Mouse (Mus musculus) lung, embryonic 14.5 days (tissue): ENCODE results near the gene Cela1. TPM values are rescaled to one million over a fixed set of nuclear protein-coding genes. Genes with fewer than 3 reads are reported as not detected.
A peak's percentile ranks its signal among the peaks of the same experiment; 100 is the strongest.

ENCODE experiments used
- ATAC-seq: fragments of 200-750 bp; cut with Nextera tagmentation; 2 replicates; pipeline ENCODE4 v1.8.0; 2017; ENCODE audit warnings: mild to moderate bottlenecking, moderate TSS enrichment, moderate library complexity; ENCODE audit not compliant: insufficient read depth
- DNase-seq: peaks from one replicate; pipeline ENCODE4 v3.0.0-alpha.2; 2015
- H3K27ac ChIP-seq: fragments of 300-500 bp; sonication (generic); 2 replicates; pipeline ENCODE4 v1.5.1; 2014; ENCODE audit warnings: low read depth, mild to moderate bottlenecking, moderate library complexity
- H3K27me3 ChIP-seq: fragments of 300-500 bp; sonication (generic); 2 replicates; pipeline ENCODE4 v1.6.1; 2014; ENCODE audit warnings: low read length, control low read depth; ENCODE audit not compliant: insufficient read depth
- H3K36me3 ChIP-seq: fragments of 300-500 bp; sonication (generic); 2 replicates; pipeline ENCODE4 v1.6.1; 2014; ENCODE audit warnings: control low read depth; ENCODE audit not compliant: insufficient read depth
- H3K4me1 ChIP-seq: fragments of 300-500 bp; sonication (generic); 2 replicates; pipeline ENCODE4 v1.6.1; 2014; ENCODE audit warnings: antibody characterized with exemption, control low read depth; ENCODE audit not compliant: insufficient read depth
- H3K4me2 ChIP-seq: fragments of 300-500 bp; sonication (generic); 2 replicates; pipeline ENCODE4 v1.6.1; 2014; ENCODE audit warnings: mild to moderate bottlenecking
- H3K4me3 ChIP-seq: fragments of 300-500 bp; sonication (generic); 2 replicates; pipeline ENCODE4 v1.5.1; 2014; ENCODE audit warnings: low read depth, low read length
- H3K9ac ChIP-seq: fragments of 300-500 bp; sonication (generic); 2 replicates; pipeline ENCODE4 v1.6.1; 2014
- H3K9me3 ChIP-seq: fragments of 300-500 bp; sonication (generic); 2 replicates; pipeline ENCODE4 v1.6.1; 2016; ENCODE audit warnings: low read depth, low read length, control low read depth
- CTCF ChIP-seq: IDR thresholded peaks from 2 replicates; pipeline ENCODE4 v1.5.1; 2016; ENCODE audit warnings: antibody characterized with exemption, low read depth
- WGBS: fragments of 180-500 bp; shearing (Covaris S2); extraction: QIAGEN DNeasy Blood & Tissue Kit; methylation state at CpG from one replicate; pipeline ENCODE4 v1.1.7; 2014; 5-methylcytosine and 5-hydroxymethylcytosine counted together
- polyA plus RNA-seq: library from polyadenylated mRNA; unstranded; fragments of >200 nt; fragmentation: Nextera tagmentation; extraction: Ambion mirVana; gene quantifications from 2 replicates; pipeline ENCODE4 v1.2.1, GENCODE M21; 2014

Gene Cela1
- polyA plus RNA-seq, 1 experiment from 2014 or later: 0.97 TPM

- no peaks in the 10 kb centered on the region for H3K9me3 ChIP-seq
- no peak for TF ChIP-seq CTCF
- DNase-seq (no peak), ATAC-seq (no peak)
- no peak overlapping the region for H3K9ac ChIP-seq
- no peak overlapping the region for H3K27ac ChIP-seq
- H3K4me3 ChIP-seq: no peak overlapping the region
- no peaks in the 10 kb centered on the region for H3K4me1 ChIP-seq
- H3K4me2 ChIP-seq: no peak overlapping the region
- H3K36me3 ChIP-seq: no peaks in the 10 kb centered on the region
- 73% methylated on average over 11 of the region's 11 CpGs for WGBS
- H3K27me3 ChIP-seq: peaks cover 41% of the 10 kb centered on the region
Measured at GRCm38 (mm10) chr15:100727834-100728233, 40.1 kb upstream of the Cela1 start.

GRCm38 (mm10) chr15:100726721-100727120, 39.0 kb upstream of the Cela1 start:
- Histone ChIP-seq H3K4me2 (no peak overlapping the region), H3K36me3 (no peaks in the 10 kb centered on the region), H3K4me1 (no peaks in the 10 kb centered on the region), H3K4me3 (no peak overlapping the region), H3K9me3 (no peaks in the 10 kb centered on the region), H3K27ac (no peak overlapping the region), H3K27me3 (peaks cover 41% of the 10 kb centered on the region), H3K9ac (no peak overlapping the region)
- DNase-seq (no peak), ATAC-seq (no peak)
- WGBS: 74% methylated on average over 11 of the region's 11 CpGs
- TF ChIP-seq CTCF: no peak

GRCm38 (mm10) chr15:100723505-100723904, 35.8 kb upstream of the Cela1 start:
- 52% methylated on average over 14 of the region's 14 CpGs for WGBS
- Histone ChIP-seq H3K9ac (no peak overlapping the region), H3K4me2 (no peak overlapping the region), H3K36me3 (no peaks in the 10 kb centered on the region), H3K27me3 (peaks cover 16% of the 10 kb centered on the region), H3K4me3 (no peak overlapping the region), H3K9me3 (no peaks in the 10 kb centered on the region), H3K4me1 (no peaks in the 10 kb centered on the region), H3K27ac (no peak overlapping the region)
- no peak for TF ChIP-seq CTCF
- DNase-seq (peak; percentile 13), ATAC-seq (no peak)

- no peak overlapping the region for H3K4me3 ChIP-seq
- H3K4me1 ChIP-seq: no peaks in the 10 kb centered on the region
- no peak for ATAC-seq
- 61% methylated on average over 6 of the region's 6 CpGs for WGBS
- H3K4me2 ChIP-seq: no peak overlapping the region
- H3K9me3 ChIP-seq: no peaks in the 10 kb centered on the region
- H3K27ac ChIP-seq: no peak overlapping the region
- no peak for TF ChIP-seq CTCF
- no peaks in the 10 kb centered on the region for H3K36me3 ChIP-seq
- DNase-seq: no peak
- H3K9ac ChIP-seq: no peak overlapping the region
- H3K27me3 ChIP-seq: peaks cover 6% of the 10 kb centered on the region
Measured at GRCm38 (mm10) chr15:100722564-100722963, 34.8 kb upstream of the Cela1 start.

GRCm38 (mm10) chr15:100722026-100722425, 34.3 kb upstream of the Cela1 start:
- H3K27ac ChIP-seq: no peak overlapping the region
- DNase-seq (no peak), ATAC-seq (no peak)
- WGBS: 33% methylated on average over 4 of the region's 4 CpGs
- H3K9ac ChIP-seq: no peak overlapping the region
- H3K27me3 ChIP-seq: peaks cover under 1% of the 10 kb centered on the region; the same call in 1 of the 2 replicates
- H3K4me1 ChIP-seq: no peaks in the 10 kb centered on the region
- no peaks in the 10 kb centered on the region for H3K9me3 ChIP-seq
- H3K4me2 ChIP-seq: no peak overlapping the region
- no peak overlapping the region for H3K4me3 ChIP-seq
- TF ChIP-seq CTCF: no peak
- no peaks in the 10 kb centered on the region for H3K36me3 ChIP-seq

- Histone ChIP-seq H3K9me3 (no peaks in the 10 kb centered on the region), H3K36me3 (no peaks in the 10 kb centered on the region), H3K27me3 (no peaks in the 10 kb centered on the region; the same call in 1 of the 2 replicates), H3K4me1 (no peaks in the 10 kb centered on the region), H3K27ac (no peak overlapping the region), H3K4me2 (no peak overlapping the region), H3K9ac (no peak overlapping the region), H3K4me3 (no peak overlapping the region)
- TF ChIP-seq CTCF: no peak
- DNase-seq (no peak), ATAC-seq (no peak)
- 86% methylated on average over 5 of the region's 5 CpGs for WGBS
Measured at GRCm38 (mm10) chr15:100721445-100721844, 33.7 kb upstream of the Cela1 start.

- no peak overlapping the region for H3K4me2 ChIP-seq
- H3K27ac ChIP-seq: no peak overlapping the region
- no peak for ATAC-seq
- WGBS: 66% methylated on average over 10 of the region's 10 CpGs
- DNase-seq: no peak
- no peaks in the 10 kb centered on the region for H3K9me3 ChIP-seq
- no peak overlapping the region for H3K9ac ChIP-seq
- H3K4me1 ChIP-seq: no peaks in the 10 kb centered on the region
- TF ChIP-seq CTCF: no peak
- no peaks in the 10 kb centered on the region; the same call in 1 of the 2 replicates for H3K27me3 ChIP-seq
- H3K36me3 ChIP-seq: no peaks in the 10 kb centered on the region
- no peak overlapping the region for H3K4me3 ChIP-seq
Measured at GRCm38 (mm10) chr15:100720066-100720465, 32.3 kb upstream of the Cela1 start.

- whole genome bisulfite sequencing: 89% methylated on average over 5 of the region's 5 CpGs
- Histone ChIP-seq H3K4me1 (no peaks in the 10 kb centered on the region), H3K9me3 (no peaks in the 10 kb centered on the region), H3K4me3 (no peak overlapping the region), H3K27me3 (no peaks in the 10 kb centered on the region; the same call in 1 of the 2 replicates), H3K27ac (no peak overlapping the region), H3K4me2 (no peak overlapping the region), H3K36me3 (no peaks in the 10 kb centered on the region), H3K9ac (no peak overlapping the region)
- DNase-seq (no peak), ATAC-seq (no peak)
- no peak for TF ChIP-seq CTCF
Measured at GRCm38 (mm10) chr15:100719217-100719616, 31.5 kb upstream of the Cela1 start.
